Mouse (Mus musculus) kidney, postnatal 36 days (tissue): Measurements from ENCODE around the gene Ptprn2.

Experiments
- DNase-seq, 2 experiments: peaks; one replicate each; pipeline ENCODE4 v3.0.0; 2021 to 2022; ENCODE audit warnings: mixed read lengths in 2 of 2

Ptprn2 gene

DNA sequence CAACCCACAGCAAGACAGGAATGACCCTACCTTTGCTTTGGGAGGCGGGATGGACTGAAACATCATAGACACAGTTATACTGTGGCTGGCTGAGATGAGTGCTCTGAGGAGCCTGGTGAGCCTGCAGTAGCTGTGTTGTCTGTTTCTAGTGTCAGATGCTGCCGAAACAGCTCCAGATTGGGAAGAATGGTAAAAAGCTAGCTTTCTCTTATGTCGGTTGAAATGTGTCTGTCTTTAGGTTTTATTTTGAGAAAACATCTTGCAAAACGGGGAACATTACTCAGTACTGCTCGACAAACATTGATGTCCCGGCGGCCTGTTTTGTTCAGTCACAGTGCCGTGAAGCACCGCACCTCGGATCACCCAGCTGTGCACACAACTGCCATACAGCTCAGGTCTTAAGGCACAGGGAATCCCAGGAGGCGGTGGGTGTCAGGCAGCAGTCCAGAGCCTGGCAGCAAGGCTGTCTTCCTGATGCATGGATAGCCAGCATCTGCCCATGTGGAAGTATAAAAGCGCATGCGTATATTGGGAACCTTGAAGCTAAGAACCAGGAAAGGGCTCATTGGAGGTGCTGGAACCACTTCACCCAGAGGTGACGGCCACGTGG, 689.7 kb downstream of the Ptprn2 start:
- DNase-seq, result no peak

GRCm38 (mm10) chr12:117176259-117176823, 690.8 kb downstream of the Ptprn2 start:
- DNase-seq, result no peak

DNA sequence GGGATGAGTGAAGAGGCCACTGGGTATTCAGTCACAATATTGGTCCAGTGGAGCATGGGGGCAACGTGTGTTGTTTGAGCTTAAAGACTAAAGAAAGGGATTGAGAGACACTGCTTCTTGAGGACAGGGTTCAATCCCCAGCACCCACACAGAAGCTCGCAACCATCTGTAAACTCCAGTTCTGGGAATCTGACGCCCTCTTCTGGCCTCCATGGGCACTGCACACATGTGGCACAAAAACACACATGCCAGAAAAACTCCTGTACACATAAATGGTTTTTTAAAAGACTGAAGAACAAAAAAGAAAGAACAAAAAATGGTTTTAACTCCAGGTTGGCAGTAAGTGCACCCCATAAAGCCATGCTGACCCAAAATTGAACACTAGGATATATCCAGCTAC, 701.6 kb downstream of the Ptprn2 start:
- no peak for DNase-seq

DNA sequence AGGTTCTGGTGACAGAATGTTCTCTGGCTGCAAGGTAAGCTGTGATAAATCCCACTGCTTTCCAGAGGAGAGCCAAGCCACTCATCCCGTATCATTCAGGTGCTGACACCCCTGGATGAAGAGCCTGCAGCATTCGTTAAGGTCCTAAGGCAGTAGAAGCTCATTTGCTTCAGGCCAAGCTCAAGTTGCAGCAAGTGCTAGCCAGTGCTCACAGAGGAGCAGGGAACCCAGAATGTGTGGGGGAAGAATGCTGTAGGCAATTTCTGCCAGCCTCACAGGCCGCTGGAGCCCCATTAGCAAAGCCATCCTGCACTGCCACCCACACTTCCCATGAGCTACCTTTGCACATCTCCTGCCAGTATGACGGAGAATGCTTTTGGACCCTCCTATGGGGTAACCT, 706.5 kb downstream of the Ptprn2 start:
- DNase-seq, result no peak

DNA sequence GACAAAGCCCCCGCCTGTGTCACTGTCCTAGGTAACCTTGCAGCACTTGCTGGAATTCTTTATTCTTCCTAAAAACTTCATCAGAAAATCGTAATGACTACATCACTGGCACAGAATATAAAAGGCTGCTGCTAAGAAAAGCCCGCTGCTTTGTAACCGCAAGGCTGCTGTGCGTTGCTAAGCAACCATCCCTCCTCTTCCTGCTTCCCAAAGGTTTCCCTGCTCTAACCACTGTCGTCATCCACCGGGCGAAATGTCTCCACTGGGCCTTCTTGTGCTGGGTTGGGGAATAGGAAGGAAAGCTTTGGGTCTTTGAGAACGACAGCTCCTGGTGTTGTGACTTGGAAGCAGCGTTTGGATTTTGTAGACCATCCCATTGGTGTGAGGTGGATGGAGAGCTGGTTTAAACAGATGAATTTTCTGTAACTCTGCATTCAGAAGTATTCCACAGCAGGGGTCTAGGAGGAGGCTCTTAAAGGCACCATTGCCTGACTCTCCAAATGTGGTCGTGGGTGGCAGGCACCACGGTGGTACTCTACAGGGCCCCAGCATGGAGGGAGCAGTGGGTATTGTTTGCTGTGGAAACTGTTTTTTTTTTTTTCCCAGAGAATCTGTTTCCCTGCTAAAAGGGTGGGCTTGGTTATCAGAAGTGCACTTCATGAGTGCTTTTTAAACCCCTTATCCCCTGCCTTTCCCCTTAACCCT, 711.4 kb downstream of the Ptprn2 start:
- DNase-seq, result peak in 1 of 2 experiments; percentile 4

GRCm38 (mm10) chr12:117198093-117198492, 712.6 kb downstream of the Ptprn2 start:
- DNase-seq, result no peak

DNA sequence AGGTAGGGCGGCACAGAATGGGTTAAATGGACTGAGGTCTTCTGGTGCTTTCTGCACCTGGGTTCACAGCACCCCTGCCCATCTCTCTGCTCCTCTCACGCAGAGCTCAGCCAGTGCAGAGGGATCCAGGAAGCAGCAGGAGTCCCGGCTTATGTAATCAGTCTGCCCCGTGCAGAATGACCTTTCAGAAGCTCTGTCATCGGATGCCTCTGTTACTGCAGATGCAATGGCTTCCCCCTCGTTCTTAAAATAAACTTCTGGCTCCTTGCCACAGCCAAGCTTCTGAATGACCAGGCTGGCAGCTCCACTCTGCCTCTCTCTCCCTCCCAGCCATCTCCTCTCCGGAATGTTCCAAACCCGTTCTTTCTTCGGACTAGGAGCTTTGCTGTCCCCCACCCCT, 714.6 kb downstream of the Ptprn2 start:
- DNase-seq, result peak; percentile 58 to 70

DNA sequence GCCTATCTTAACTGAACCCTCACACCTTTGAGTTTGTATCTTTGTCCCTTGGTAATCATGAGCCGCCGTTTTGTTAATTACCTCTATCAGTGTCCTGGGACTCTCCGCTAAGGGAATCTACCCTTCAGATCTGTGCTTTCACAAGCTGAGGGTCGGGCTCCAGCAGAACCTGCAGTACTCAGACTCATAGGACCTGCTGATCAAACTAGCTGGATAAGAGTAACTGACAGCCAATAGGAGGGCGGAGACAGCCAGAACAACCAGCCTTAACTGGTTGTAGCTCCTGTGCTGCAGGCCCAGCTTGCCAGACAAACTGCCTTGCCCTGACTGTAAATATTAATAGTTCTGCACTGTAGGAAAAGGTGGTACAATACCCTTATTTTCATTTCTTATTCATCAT, 715.1 kb downstream of the Ptprn2 start:
- DNase-seq, result peak; percentile 8 to 14

GRCm38 (mm10) chr12:117203506-117203905, 718.0 kb downstream of the Ptprn2 start:
- DNase-seq, result no peak

DNA sequence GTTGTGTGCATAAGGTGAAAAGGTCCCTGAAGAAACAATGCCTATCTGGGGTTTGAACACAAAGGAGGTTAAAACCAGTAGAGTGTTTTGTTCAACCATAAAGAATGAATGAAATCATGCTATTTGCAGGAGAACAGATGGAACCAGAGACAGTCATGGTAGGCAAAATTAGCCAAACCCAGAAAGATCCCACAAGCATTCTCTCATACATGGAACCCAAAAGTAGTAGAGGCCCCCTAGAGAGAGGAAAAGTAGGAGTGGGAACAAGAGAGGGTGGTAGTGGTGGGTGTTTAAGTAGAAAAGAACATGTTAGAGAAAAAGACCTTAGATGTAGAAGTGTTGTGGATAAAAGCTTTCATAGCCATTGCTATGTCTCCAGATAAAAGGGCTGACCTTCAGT, 719.4 kb downstream of the Ptprn2 start:
- DNase-seq, result no peak

GRCm38 (mm10) chr12:117207421-117208120, 722.1 kb downstream of the Ptprn2 start:
- no peak for DNase-seq

- no peak for DNase-seq
Observed at GRCm38 (mm10) chr12:117210467-117210866, 724.9 kb downstream of the Ptprn2 start.

DNA sequence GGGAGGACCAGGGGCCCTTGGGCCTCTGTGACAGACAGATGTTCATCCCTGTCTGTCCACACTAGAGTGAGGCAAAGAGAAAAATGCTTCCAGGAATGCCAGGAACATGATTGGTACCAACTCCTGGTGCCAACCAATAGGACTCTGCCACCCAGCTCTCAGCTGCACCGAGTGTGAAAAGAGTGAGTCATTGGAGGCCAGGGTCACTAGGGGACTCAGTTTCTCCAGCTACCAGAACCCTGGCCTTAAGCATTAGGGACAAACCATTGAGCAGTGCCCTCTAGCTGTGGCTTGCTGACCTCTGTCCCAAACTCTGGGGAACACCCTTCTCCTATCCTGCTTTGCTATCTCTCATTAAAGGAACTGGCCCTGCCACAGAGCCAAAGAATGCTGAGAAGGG, 728.0 kb downstream of the Ptprn2 start:
- DNase-seq, result no peak

DNA sequence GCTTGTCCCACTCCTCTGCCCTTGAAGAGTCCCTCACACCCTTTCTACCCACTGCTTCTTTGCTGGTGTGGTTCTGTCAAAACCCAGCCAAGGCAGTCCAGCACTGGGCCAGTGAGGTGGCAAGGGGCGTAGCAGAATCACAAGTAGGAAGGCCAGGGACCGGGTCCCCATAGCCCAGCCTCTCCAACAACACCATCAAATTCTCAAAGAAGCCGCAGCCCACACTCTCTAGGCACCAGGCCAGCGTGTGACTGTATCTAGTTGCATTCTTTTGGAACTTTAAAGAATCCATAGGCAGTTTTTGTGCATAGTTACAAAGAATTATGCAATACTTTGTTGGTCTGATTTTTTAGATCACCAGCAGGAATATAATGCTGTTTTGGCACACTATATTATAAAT, 728.8 kb downstream of the Ptprn2 start:
- DNase-seq, result no peak

- no peak for DNase-seq
Observed at GRCm38 (mm10) chr12:117214919-117215318, 729.4 kb downstream of the Ptprn2 start.

GRCm38 (mm10) chr12:117221909-117222308, 736.4 kb downstream of the Ptprn2 start:
- DNase-seq, result no peak

DNA sequence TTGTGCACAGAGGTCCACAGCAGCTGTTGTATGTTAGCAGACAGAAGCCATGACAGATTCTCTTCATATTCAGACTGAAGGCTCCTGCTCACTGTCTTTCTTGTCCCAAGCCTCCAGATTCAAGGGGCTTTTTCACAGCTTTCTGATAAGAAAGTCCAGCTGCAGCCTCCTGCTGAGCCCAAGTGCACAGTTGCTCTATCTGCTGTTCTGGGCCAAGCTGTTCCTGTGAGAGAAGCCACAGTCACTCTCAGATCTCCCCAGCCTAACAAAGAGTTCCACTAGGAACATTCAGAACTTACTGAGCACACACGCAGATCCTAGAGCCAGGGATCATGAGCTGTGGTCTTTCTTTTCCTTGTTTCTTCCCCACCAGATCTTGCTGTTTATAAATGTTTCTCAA, 738.5 kb downstream of the Ptprn2 start:
- no peak for DNase-seq

- peak; percentile 31 to 65 for DNase-seq
Observed at GRCm38 (mm10) chr12:117227236-117227635, 741.7 kb downstream of the Ptprn2 start.

DNA sequence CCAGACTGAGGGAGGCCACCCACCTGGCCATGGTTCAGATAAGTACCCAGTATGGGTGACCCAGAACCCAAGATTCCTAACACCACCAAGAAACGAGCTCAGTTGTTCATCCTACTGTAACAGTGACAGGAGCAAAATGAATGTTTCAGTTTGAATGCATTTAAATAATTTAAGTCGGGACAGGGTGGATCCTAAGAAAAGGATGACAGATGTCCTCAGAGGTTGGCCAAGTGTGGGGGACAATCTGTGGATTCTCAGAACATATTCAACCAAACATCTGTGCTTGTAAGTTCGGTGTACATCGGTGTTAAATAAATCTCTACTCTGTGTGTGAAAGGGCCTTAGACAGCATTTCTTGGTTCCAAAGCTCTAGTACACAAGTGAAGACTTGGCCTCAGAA, 743.9 kb downstream of the Ptprn2 start:
- DNase-seq, result no peak

DNA sequence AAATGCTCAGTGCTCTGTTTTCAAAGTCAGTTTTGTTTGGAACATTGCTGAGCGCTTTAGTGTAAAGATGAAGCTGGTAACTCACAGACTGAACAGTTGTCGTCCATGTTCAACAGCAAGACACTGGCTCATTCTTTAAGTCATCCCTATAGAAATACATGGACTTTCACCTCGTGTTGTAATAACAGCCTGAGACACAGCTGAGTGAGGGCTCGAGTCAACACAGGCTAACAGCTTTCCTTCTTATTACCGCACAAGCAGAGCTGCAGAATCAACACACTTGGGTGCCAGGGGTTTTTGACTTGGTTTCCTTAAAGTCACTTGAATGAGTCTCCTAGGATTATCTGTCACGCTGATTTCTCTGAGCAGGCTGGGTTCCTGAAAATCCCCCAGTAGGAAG, 744.8 kb downstream of the Ptprn2 start:
- DNase-seq, result no peak

DNA sequence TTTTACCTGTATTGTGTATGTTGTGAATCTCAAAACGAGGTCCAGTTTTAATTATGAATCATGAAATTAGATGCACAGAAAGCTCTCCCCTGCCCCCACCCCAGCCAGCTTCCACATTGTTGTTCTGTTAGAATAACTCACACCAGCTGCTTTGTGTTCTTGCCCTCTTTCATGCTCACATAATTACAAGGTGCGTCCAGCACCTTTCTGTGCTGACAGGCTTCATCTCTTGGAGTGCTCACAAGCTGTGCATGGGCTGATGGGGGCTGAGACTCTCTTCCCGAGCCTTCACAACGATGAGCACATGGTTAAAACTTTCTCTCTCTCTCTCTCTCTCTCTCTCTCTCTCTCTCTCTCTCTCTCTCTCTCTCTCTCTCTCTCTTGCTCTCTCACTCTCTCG, 746.3 kb downstream of the Ptprn2 start:
- no peak for DNase-seq

GRCm38 (mm10) chr12:117235114-117235513, 749.6 kb downstream of the Ptprn2 start:
- no peak for DNase-seq

- DNase-seq, result no peak
Observed at GRCm38 (mm10) chr12:117236020-117236734, 750.7 kb downstream of the Ptprn2 start.
